Mouse (Mus musculus): ENCODE data around the gene Ackr2. TPM values are rescaled to one million over a fixed set of nuclear protein-coding genes. Genes with fewer than 3 reads are reported as not detected.

The Ackr2 gene
- polyA plus RNA-seq, 1 experiment, result 2.6 TPM

- DNase-seq (ENCODE audit: extremely low spot score in 1 of 2, low spot score in 1 of 2), result no peak
Observed at GRCm38 (mm10) chr9:121952596-121952995, 54.4 kb downstream of the Ackr2 start.

GRCm38 (mm10) chr9:121959966-121960635 lies 61.9 kb downstream of the Ackr2 start:
- no peak for DNase-seq (ENCODE audit: extremely low spot score in 1 of 2, low spot score in 1 of 2)

Other genes starting within 250 kb of the Ackr2 start
- gene Sec22c, start 192.9 kb upstream of the Ackr2 start, polyA plus RNA-seq (2012; rRNA removed), result 14.6 and 16.9 TPM in 2 replicates
- 101 and 118 TPM in 2 replicates for gene Ss18l2, start 188.0 kb upstream of the Ackr2 start, polyA plus RNA-seq (2012; rRNA removed)
- gene Nktr, start 179.2 kb upstream of the Ackr2 start, polyA plus RNA-seq (2012; rRNA removed), result 133 and 161 TPM in 2 replicates
- 98.0 and 101 TPM in 2 replicates for gene Zfp651, start 139.0 kb upstream of the Ackr2 start, polyA plus RNA-seq (2012; rRNA removed)
- gene Klhl40, start 120.7 kb upstream of the Ackr2 start, polyA plus RNA-seq (2012; rRNA removed), result 10.1 and 11.4 TPM in 2 replicates
- gene Hhatl, start 105.8 kb upstream of the Ackr2 start, polyA plus RNA-seq (2012; rRNA removed), result 17.7 and 19.6 TPM in 2 replicates
- 12.1 and 12.6 TPM in 2 replicates for gene Ccdc13, start 58.9 kb upstream of the Ackr2 start, polyA plus RNA-seq (2012; rRNA removed)
- 82.0 and 93.0 TPM in 2 replicates for gene Higd1a, start 40.0 kb upstream of the Ackr2 start, polyA plus RNA-seq (2012; rRNA removed)
- not detected in 2 replicates for gene Cyp8b1, start 17.9 kb downstream of the Ackr2 start, polyA plus RNA-seq (2012; rRNA removed)
- 6.2 and 7.4 TPM in 2 replicates for gene Fam198a, start 52.6 kb downstream of the Ackr2 start, polyA plus RNA-seq (2012; rRNA removed)
- 27.7 and 32.3 TPM in 2 replicates for gene Pomgnt2, start 98.8 kb downstream of the Ackr2 start, polyA plus RNA-seq (2012; rRNA removed)
- 121 and 123 TPM in 2 replicates for gene Snrk, start 218.9 kb downstream of the Ackr2 start, polyA plus RNA-seq (2012; rRNA removed)